Mouse (Mus musculus) thymus, adult 2 months (tissue): ENCODE measurements around the gene Tnfrsf19. TPM values are rescaled to one million over a fixed set of nuclear protein-coding genes. Genes with fewer than 3 reads are reported as not detected.

Experiments
- DNase-seq: peaks from one replicate; pipeline ENCODE4 v3.0.0; 2021
- H3K27ac ChIP-seq: fragments of 200-500 bp; 2 replicates; pipeline ENCODE4 v1.5.1; 2012; ENCODE audit warnings: low read length, control low read depth; ENCODE audit not compliant: control insufficient read depth, insufficient read depth
- H3K27me3 ChIP-seq: fragments of 200-500 bp; 2 replicates; pipeline ENCODE4 v1.6.1; 2012; ENCODE audit warnings: mild to moderate bottlenecking, low read length, moderate library complexity, mixed read lengths; ENCODE audit not compliant: control insufficient read depth, insufficient read depth
- H3K36me3 ChIP-seq: fragments of 200-500 bp; 2 replicates; pipeline ENCODE4 v1.6.1; 2012; ENCODE audit warnings: mild to moderate bottlenecking, low read length, moderate library complexity; ENCODE audit not compliant: control insufficient read depth, insufficient read depth
- H3K4me1 ChIP-seq: fragments of 200-500 bp; replicated peaks from 2 replicates; pipeline ENCODE4 v1.6.1; 2012; ENCODE audit warnings: low read length; ENCODE audit not compliant: control insufficient read depth, insufficient read depth
- H3K4me3 ChIP-seq: fragments of 200-500 bp; 2 replicates; pipeline ENCODE4 v1.5.1; 2012; ENCODE audit warnings: mild to moderate bottlenecking, low read length, control low read depth, moderate library complexity; ENCODE audit not compliant: control insufficient read depth, insufficient read depth
- CTCF ChIP-seq: fragments of 200-500 bp; IDR thresholded peaks from 2 replicates; pipeline ENCODE4 v1.5.1; 2012; ENCODE audit warnings: mild to moderate bottlenecking, control low read depth, low read length, moderate library complexity, borderline replicate concordance; ENCODE audit not compliant: control insufficient read depth, poor library complexity, insufficient read depth; ENCODE audit errors: extremely low read depth
- POLR2A ChIP-seq: fragments of 200-500 bp; IDR thresholded peaks from 2 replicates; pipeline ENCODE4 v1.6.1; 2012; ENCODE audit warnings: mild to moderate bottlenecking, low read length, control low read depth, moderate library complexity; ENCODE audit not compliant: control insufficient read depth, poor library complexity, insufficient read depth; ENCODE audit errors: extremely low read depth
- WGBS: fragments of 180-500 bp; shearing (Covaris S2); methylation state at CpG from one replicate; pipeline ENCODE4 v1.1.7; 2018; 5-methylcytosine and 5-hydroxymethylcytosine counted together
- polyA plus RNA-seq: library from polyadenylated mRNA; depleted of rRNA; stranded (reverse); fragments of >200 nt; gene quantifications from 2 replicates; pipeline ENCODE4 v1.2.3, GENCODE M21; 2012

Gene Tnfrsf19
- polyA plus RNA-seq, 1 experiment, result 4.6 TPM

DNA sequence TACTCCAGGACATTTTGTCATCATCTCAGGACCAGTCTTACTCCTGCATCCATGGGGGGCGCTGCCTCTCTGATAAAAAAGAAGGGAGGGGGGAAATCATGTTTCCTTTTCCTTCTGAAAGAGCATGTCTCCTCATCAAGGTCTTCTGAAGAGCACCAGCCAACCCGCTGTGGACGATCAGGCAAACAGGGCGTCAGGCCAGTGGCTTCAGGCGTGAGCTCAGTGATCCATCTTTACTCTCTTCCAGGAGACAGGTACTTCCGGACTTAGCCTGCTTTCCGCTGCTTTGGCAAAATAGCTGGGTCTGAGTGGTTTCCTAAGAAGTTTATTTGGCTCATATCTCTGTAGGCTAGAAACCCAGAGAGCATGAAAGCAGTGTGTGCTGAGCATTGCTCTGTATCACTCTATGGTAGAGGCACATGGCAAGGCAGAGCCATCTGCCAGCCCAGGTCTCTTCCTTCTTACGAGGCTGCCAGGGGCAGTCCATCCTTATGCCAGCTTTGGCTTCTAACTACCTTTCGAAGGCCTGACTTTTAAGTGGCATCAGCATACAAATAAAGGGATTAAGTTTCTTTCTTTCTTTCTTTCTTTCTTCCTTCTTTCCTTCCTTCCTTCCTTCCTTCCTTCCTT, 13.1 kb upstream of the Tnfrsf19 start:
- no peak overlapping the region for H3K4me3 ChIP-seq
- H3K27me3 ChIP-seq, result no peaks in the 10 kb centered on the region; the same call in 1 of the 2 replicates
- H3K4me1 ChIP-seq, result peaks cover 17% of the 10 kb centered on the region
- DNase-seq, result no peak
- H3K36me3 ChIP-seq, result no peaks in the 10 kb centered on the region
- H3K27ac ChIP-seq, result no peak overlapping the region
- WGBS, result 98% methylated on average over 9 of the region's 9 CpGs
- TF ChIP-seq CTCF (no peak), POLR2A (no peak)

- WGBS, result 6% methylated on average over 11 of the region's 11 CpGs
- DNase-seq, result peak; percentile 18
- no peak overlapping the region for H3K4me3 ChIP-seq
- H3K36me3 ChIP-seq, result no peaks in the 10 kb centered on the region
- peaks cover 17% of the 10 kb centered on the region for H3K4me1 ChIP-seq
- no peak overlapping the region for H3K27ac ChIP-seq
- TF ChIP-seq POLR2A, result no peak
- no peak for TF ChIP-seq CTCF
- no peaks in the 10 kb centered on the region; the same call in 1 of the 2 replicates for H3K27me3 ChIP-seq
Observed at GRCm38 (mm10) chr14:61056962-61057361, 10.7 kb upstream of the Tnfrsf19 start.

DNA sequence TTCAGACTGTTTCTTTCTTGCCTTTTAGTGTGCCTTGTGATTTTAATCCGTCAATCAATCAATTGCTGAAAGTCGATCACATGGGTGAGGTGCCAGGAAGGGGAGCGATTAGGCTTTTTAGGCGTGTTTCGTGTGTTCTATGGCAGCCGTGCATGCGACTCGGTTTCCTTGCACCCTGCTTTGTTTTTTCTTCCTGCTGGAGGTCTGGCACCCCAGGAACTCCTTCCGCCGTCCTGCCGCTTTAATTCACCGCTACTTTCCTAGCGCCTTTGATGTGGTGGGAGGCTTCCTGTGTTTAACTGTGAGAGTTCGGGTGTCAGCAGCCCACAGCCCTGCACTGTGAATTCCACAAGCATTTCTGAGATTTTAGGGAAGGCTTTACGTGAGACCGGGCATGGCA, 10.2 kb upstream of the Tnfrsf19 start:
- no peak overlapping the region for H3K4me3 ChIP-seq

GRCm38 (mm10) chr14:61055864-61056263, 9.6 kb upstream of the Tnfrsf19 start:
- Histone ChIP-seq H3K27me3 (no peaks in the 10 kb centered on the region; the same call in 1 of the 2 replicates), H3K27ac (no peak overlapping the region), H3K4me1 (peaks cover 15% of the 10 kb centered on the region), H3K36me3 (no peaks in the 10 kb centered on the region), H3K4me3 (no peak overlapping the region)
- no peak for TF ChIP-seq CTCF
- no peak for TF ChIP-seq POLR2A
- 89% methylated on average over 1 of the region's 1 CpGs for WGBS
- no peak for DNase-seq

More for the DNA sequence above, 10.2 kb upstream of the Tnfrsf19 start:
- no peak for TF ChIP-seq POLR2A
- no peak for TF ChIP-seq CTCF
- Histone ChIP-seq H3K27me3 (no peaks in the 10 kb centered on the region; the same call in 1 of the 2 replicates), H3K36me3 (no peaks in the 10 kb centered on the region), H3K4me1 (peaks cover 15% of the 10 kb centered on the region), H3K27ac (no peak overlapping the region)
- 2% methylated on average over 16 of the region's 16 CpGs for WGBS
- DNase-seq, result peak; percentile 69

DNA sequence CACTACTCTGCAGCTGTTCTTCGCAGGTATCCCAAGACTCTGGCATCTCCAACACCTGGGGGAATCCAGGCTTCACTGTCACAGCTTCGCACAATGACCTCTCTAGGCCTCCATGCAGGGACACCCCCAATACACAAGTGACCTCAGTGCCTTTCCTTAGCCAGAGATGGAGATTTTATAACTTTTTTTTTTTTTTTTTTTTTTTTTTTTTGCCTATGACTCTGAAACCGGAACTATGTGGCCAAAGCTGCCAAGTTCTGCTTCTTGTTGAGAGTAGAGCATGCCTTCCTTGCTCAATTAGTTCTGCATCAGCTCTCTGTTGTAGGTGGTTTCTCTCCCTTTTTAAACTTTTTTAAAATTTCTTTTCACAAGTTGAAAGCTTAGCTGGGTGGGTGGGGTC, 5.9 kb upstream of the Tnfrsf19 start:
- Histone ChIP-seq H3K27me3 (no peaks in the 10 kb centered on the region; the same call in 1 of the 2 replicates), H3K27ac (no peak overlapping the region), H3K4me3 (no peak overlapping the region), H3K4me1 (peaks cover 15% of the 10 kb centered on the region), H3K36me3 (no peaks in the 10 kb centered on the region)
- WGBS, result 67% methylated on average over 3 of the region's 3 CpGs
- TF ChIP-seq POLR2A (no peak), CTCF (no peak)
- no peak for DNase-seq

- DNase-seq, result no peak
- Histone ChIP-seq H3K36me3 (no peaks in the 10 kb centered on the region), H3K4me3 (peak overlapping the region; percentile 39), H3K27ac (no peak overlapping the region), H3K4me1 (peaks cover 12% of the 10 kb centered on the region), H3K27me3 (no peaks in the 10 kb centered on the region)
- TF ChIP-seq CTCF, result no peak
- TF ChIP-seq POLR2A, result no peak
- 10% methylated on average over 19 of the region's 19 CpGs for WGBS
Observed at GRCm38 (mm10) chr14:61045446-61046090, 722 bp downstream of the Tnfrsf19 start.
